Mouse (Mus musculus) adrenal gland, postnatal 4 days (tissue): ENCODE measurements around the gene Appl1. TPM values are rescaled to one million over a fixed set of nuclear protein-coding genes. Genes with fewer than 3 reads are reported as not detected.
"Not testable (repeated sequence)": the region's sequence is repeated elsewhere in the genome, so short reads cannot be mapped to it uniquely, and the experiment has no call there.

Experiments
- DNase-seq, 2 experiments: peaks; one replicate each; pipeline ENCODE4 v3.0.0; 2021 to 2022; ENCODE audit warnings: low spot score in 2 of 2, mixed read lengths in 2 of 2
- total RNA-seq, 2 experiments: library from RNA; stranded (reverse); gene quantifications; 2 replicates each; pipeline ENCODE4 v1.2.3; 2021

Appl1 gene
- total RNA-seq, 2 experiments from 2014 or later, result 40.5 to 44.4 TPM

GRCm38 (mm10) chr14:26969856-26970407 is 1.1 kb downstream of the Appl1 start:
- peak; percentile 14 to 22 for DNase-seq

GRCm38 (mm10) chr14:26969164-26969563 is 1.9 kb downstream of the Appl1 start:
- DNase-seq, result no peak

GRCm38 (mm10) chr14:26960518-26960917 is 10.5 kb downstream of the Appl1 start:
- DNase-seq, result no peak

- not testable (repeated sequence) for DNase-seq
These were observed 14.9 kb downstream of the Appl1 start for GRCm38 (mm10) chr14:26956139-26956538.

- no peak for DNase-seq
These were observed 35.5 kb downstream of the Appl1 start for GRCm38 (mm10) chr14:26935558-26935957.

- no peak for DNase-seq
These were observed 36.1 kb downstream of the Appl1 start for GRCm38 (mm10) chr14:26934891-26935290.

- DNase-seq, result no peak
These were observed 47.2 kb downstream of the Appl1 start for GRCm38 (mm10) chr14:26923702-26924421.

GRCm38 (mm10) chr14:26919310-26919709 is 51.7 kb downstream of the Appl1 start:
- no peak for DNase-seq

GRCm38 (mm10) chr14:26913681-26914268 is 57.3 kb downstream of the Appl1 start:
- DNase-seq, result no peak

- no peak for DNase-seq
These were observed 59.2 kb downstream of the Appl1 start for GRCm38 (mm10) chr14:26911826-26912225.

- DNase-seq, result no peak
These were observed 59.8 kb downstream of the Appl1 start for GRCm38 (mm10) chr14:26911201-26911600.

GRCm38 (mm10) chr14:26910461-26910860 is 60.6 kb downstream of the Appl1 start:
- not testable (repeated sequence) for DNase-seq

GRCm38 (mm10) chr14:26907401-26907800 is 63.6 kb downstream of the Appl1 start:
- no peak for DNase-seq

- DNase-seq, result no peak
These were observed 70.1 kb downstream of the Appl1 start for GRCm38 (mm10) chr14:26900893-26901292.

- DNase-seq, result no peak
These were observed 71.5 kb downstream of the Appl1 start for GRCm38 (mm10) chr14:26899490-26899889.

GRCm38 (mm10) chr14:26894392-26894791 is 76.6 kb downstream of the Appl1 start, which contains the start of gene Asb14:
TSS of gene Asb14 (plus strand) at chr14:26894557.
- DNase-seq, result no peak

GRCm38 (mm10) chr14:26890777-26891176 is 80.3 kb downstream of the Appl1 start:
- no peak for DNase-seq

- no peak for DNase-seq
These were observed 83.8 kb downstream of the Appl1 start for GRCm38 (mm10) chr14:26887244-26887643.

GRCm38 (mm10) chr14:26881700-26882099 is 89.3 kb downstream of the Appl1 start:
- no peak for DNase-seq

GRCm38 (mm10) chr14:26879976-26880375 is 91.1 kb downstream of the Appl1 start:
- no peak for DNase-seq

- no peak for DNase-seq
These were observed 92.3 kb downstream of the Appl1 start for GRCm38 (mm10) chr14:26878756-26879155.
